Mouse (Mus musculus) left cerebral cortex, adult 9 months (tissue): Measurements from ENCODE around the gene B3galt4.
"Not testable (repeated sequence)": the region's sequence is repeated elsewhere in the genome, so short reads cannot be mapped to it uniquely, and the experiment has no call there.

Experiments
- DNase-seq, 2 experiments: peaks; one replicate each; pipeline ENCODE4 v3.0.0; 2022; ENCODE audit warnings: low spot score in 2 of 2

B3galt4 gene

GRCm38 (mm10) chr17:33968489-33968888 lies 17.2 kb upstream of the B3galt4 start:
- peak in 1 of 2 experiments; percentile 83 for DNase-seq

- DNase-seq, result no peak
These were observed 14.7 kb upstream of the B3galt4 start for GRCm38 (mm10) chr17:33965846-33966550.

GRCm38 (mm10) chr17:33965082-33965845 lies 14.0 kb upstream of the B3galt4 start:
- DNase-seq, result no peak

- no peak for DNase-seq
These were observed 11.6 kb upstream of the B3galt4 start for GRCm38 (mm10) chr17:33962876-33963275.

- no peak for DNase-seq
These were observed 8.7 kb upstream of the B3galt4 start for GRCm38 (mm10) chr17:33959948-33960347.

GRCm38 (mm10) chr17:33959135-33959534 lies 7.8 kb upstream of the B3galt4 start:
- DNase-seq, result no peak

GRCm38 (mm10) chr17:33958451-33958850 lies 7.2 kb upstream of the B3galt4 start:
- no peak for DNase-seq

- no peak for DNase-seq
These were observed 6.2 kb upstream of the B3galt4 start for GRCm38 (mm10) chr17:33957493-33957892.

- DNase-seq, result no peak
These were observed 5.0 kb upstream of the B3galt4 start for GRCm38 (mm10) chr17:33956336-33956735.

- peak; percentile 97 to 99 for DNase-seq
These were observed 4.4 kb upstream of the B3galt4 start, which contains the start of the genes Vps52 and Rps18 for GRCm38 (mm10) chr17:33955555-33956214. Gene Vps52 (plus strand): TSS chr17:33955812. Gene Rps18 (minus strand): TSS chr17:33956001.

GRCm38 (mm10) chr17:33954646-33955554 lies 3.6 kb upstream of the B3galt4 start:
- DNase-seq, result no peak

GRCm38 (mm10) chr17:33953961-33954565 lies 2.8 kb upstream of the B3galt4 start:
- DNase-seq, result no peak

GRCm38 (mm10) chr17:33953310-33953709 lies 2.0 kb upstream of the B3galt4 start:
- DNase-seq, result no peak

GRCm38 (mm10) chr17:33952879-33953278 lies 1.6 kb upstream of the B3galt4 start:
- no peak for DNase-seq

- not testable (repeated sequence) for DNase-seq
These were observed 727 bp upstream of the B3galt4 start for GRCm38 (mm10) chr17:33952015-33952414.

GRCm38 (mm10) chr17:33950131-33950625 lies 1.1 kb downstream of the B3galt4 start:
- DNase-seq, result no peak

- DNase-seq, result no peak
These were observed 2.3 kb downstream of the B3galt4 start for GRCm38 (mm10) chr17:33948905-33949537.

GRCm38 (mm10) chr17:33948090-33948904 lies 3.0 kb downstream of the B3galt4 start:
- no peak for DNase-seq

- no peak for DNase-seq
These were observed 3.7 kb downstream of the B3galt4 start for GRCm38 (mm10) chr17:33947430-33948089.
